Mouse (Mus musculus): ENCODE results near the gene Sall1. TPM values are rescaled to one million over a fixed set of nuclear protein-coding genes. Genes with fewer than 3 reads are reported as not detected.

Sall1 gene
- polyA plus RNA-seq, 1 experiment from 2014 or later = 0.08 TPM

DNA sequence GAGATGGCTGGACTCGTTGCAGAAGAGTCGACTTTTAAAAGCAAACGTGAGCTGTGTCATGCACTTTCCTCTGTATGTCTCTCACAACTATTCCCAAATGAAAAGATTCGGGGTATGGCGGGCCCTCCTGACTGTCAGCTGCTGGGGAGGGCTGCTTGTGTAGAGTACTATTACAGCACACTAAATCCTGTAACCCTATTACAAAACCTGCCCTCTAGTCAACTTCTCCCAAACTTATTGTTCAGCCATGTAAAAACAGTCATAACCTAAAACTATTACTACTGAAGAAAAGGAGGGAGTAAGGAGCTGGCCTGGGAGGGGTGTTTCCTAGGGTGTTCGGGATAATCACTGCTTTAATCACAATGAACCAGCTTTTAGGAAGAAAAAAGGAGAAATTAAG is 4.1 kb downstream of the Sall1 start:
- no peaks in the 10 kb centered on the region for H3K9me3 ChIP-seq (ENCODE audit: low read depth, low read length)
- H3K4me3 ChIP-seq (ENCODE audit: low read depth, low read length) = no peak overlapping the region
- WGBS = 28% methylated on average over 6 of the region's 6 CpGs
- no peak for TF ChIP-seq CTCF (IDR thresholded peaks at IDR 0.05; ENCODE audit: low read depth)
- no peak overlapping the region for H3K27ac ChIP-seq (ENCODE audit: low read depth)
- H3K36me3 ChIP-seq (ENCODE audit: insufficient read depth) = no peaks in the 10 kb centered on the region
- peaks cover 2% of the 10 kb centered on the region; the same call in 1 of the 2 replicates for H3K4me1 ChIP-seq (ENCODE audit: insufficient read depth)
- DNase-seq (no peak), ATAC-seq (ENCODE audit: insufficient read depth) (no peak)
- no peak overlapping the region for H3K9ac ChIP-seq
- H3K27me3 ChIP-seq (ENCODE audit: insufficient read depth, low read length) = peaks cover 91% of the 10 kb centered on the region
- H3K4me2 ChIP-seq = no peak overlapping the region

DNA sequence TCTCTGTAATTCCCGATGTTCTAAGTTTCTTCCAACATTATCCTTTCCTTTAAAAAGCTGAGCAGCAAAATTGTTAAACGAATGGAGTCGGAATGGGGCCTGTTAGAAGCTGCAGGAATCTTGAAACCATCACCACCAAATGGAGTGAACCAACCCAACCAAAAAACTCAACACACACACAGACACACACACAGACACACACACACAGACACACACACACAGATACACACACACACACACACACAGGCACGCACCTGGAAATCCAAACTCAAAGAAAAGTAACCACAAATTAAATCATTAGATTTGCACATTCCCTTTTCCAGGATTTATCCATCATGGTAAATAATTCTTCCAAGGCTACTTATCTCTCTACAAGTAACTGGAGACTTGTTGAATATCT is 5.0 kb downstream of the Sall1 start:
- H3K36me3 ChIP-seq (ENCODE audit: insufficient read depth) = no peaks in the 10 kb centered on the region
- 48% methylated on average over 4 of the region's 4 CpGs for WGBS
- H3K4me2 ChIP-seq = no peak overlapping the region
- ATAC-seq (ENCODE audit: insufficient read depth) (no peak), DNase-seq (no peak)
- no peak overlapping the region for H3K9ac ChIP-seq
- no peak for TF ChIP-seq CTCF (IDR thresholded peaks at IDR 0.05; ENCODE audit: low read depth)
- peaks cover 91% of the 10 kb centered on the region for H3K27me3 ChIP-seq (ENCODE audit: insufficient read depth, low read length)
- H3K4me1 ChIP-seq (ENCODE audit: insufficient read depth) = peaks cover 2% of the 10 kb centered on the region; the same call in 1 of the 2 replicates
- no peak overlapping the region for H3K4me3 ChIP-seq (ENCODE audit: low read depth, low read length)
- no peak overlapping the region for H3K27ac ChIP-seq (ENCODE audit: low read depth)
- H3K9me3 ChIP-seq (ENCODE audit: low read depth, low read length) = no peaks in the 10 kb centered on the region

DNA sequence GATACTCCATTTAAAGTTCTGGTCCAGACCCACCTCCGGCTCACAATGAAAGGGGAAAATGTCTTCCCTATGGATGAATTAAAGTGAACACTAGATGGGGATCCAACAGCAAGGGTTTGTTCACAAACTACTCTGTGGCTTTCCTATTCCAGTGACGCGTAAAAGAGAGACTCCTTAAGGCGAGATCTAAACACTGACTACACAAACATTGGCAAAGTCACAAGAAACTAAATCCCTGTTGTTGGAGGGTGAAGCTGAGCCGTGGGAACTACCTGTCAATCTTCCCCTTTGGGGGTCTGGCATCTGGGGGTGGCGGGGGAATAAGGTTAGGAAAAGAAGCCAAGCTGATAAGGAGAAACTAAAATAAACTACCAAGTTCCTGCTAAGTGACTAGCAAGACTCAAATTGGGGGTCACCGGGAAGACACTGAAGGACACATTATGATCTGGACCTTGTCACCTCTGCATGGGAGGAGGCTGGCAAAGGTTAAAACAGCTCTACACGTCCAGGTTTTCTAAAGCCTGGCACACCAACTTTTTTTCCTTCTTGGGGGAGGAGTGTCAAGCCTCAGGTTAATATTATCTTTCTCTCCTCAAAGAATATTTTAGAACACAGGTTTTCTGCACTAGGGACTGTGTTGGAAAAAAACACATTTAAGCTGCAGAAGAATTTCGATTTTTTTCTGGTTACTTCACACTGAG is 6.3 kb downstream of the Sall1 start:
- H3K9me3 ChIP-seq (ENCODE audit: low read depth, low read length) = no peaks in the 10 kb centered on the region
- no peaks in the 10 kb centered on the region for H3K4me1 ChIP-seq (ENCODE audit: insufficient read depth)
- no peak for TF ChIP-seq CTCF (IDR thresholded peaks at IDR 0.05; ENCODE audit: low read depth)
- H3K27ac ChIP-seq (ENCODE audit: low read depth) = no peak overlapping the region
- WGBS = 6% methylated on average over 9 of the region's 9 CpGs
- H3K4me2 ChIP-seq = no peak overlapping the region
- ATAC-seq (ENCODE audit: insufficient read depth) = no peak
- DNase-seq = peak; percentile 51
- H3K27me3 ChIP-seq (ENCODE audit: insufficient read depth, low read length) = peaks cover 89% of the 10 kb centered on the region
- no peak overlapping the region for H3K9ac ChIP-seq
- no peak overlapping the region for H3K4me3 ChIP-seq (ENCODE audit: low read depth, low read length)
- no peaks in the 10 kb centered on the region for H3K36me3 ChIP-seq (ENCODE audit: insufficient read depth)

DNA sequence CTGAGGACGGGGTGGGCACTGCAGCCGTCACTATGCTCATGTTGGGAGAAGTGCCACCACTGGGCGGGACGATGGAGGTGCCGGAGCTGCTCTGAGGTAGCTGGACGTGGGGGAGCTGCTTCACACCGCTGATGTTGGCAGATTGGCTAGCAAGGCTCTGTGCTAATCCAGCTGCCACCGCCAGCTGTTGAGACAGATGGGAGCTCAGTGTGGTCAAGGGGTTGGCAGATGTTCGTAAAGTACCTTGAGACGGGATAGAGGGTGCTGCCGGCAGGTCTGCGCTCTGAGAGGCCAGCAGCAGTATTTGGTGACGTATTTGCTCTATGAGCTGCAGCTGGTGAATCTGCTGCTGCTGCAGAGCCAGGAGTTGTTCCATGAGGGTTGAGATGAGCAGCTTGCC is 11.6 kb downstream of the Sall1 start:
- Histone ChIP-seq H3K9ac (no peak overlapping the region), H3K4me2 (no peak overlapping the region), H3K4me1 (ENCODE audit: insufficient read depth) (no peaks in the 10 kb centered on the region), H3K9me3 (ENCODE audit: low read depth, low read length) (no peaks in the 10 kb centered on the region), H3K27me3 (ENCODE audit: insufficient read depth, low read length) (peaks cover 62% of the 10 kb centered on the region), H3K27ac (ENCODE audit: low read depth) (no peak overlapping the region), H3K36me3 (ENCODE audit: insufficient read depth) (no peaks in the 10 kb centered on the region), H3K4me3 (ENCODE audit: low read depth, low read length) (no peak overlapping the region)
- DNase-seq (no peak), ATAC-seq (ENCODE audit: insufficient read depth) (no peak)
- 79% methylated on average over 13 of the region's 13 CpGs for WGBS
- TF ChIP-seq CTCF (IDR thresholded peaks at IDR 0.05; ENCODE audit: low read depth) = no peak

DNA sequence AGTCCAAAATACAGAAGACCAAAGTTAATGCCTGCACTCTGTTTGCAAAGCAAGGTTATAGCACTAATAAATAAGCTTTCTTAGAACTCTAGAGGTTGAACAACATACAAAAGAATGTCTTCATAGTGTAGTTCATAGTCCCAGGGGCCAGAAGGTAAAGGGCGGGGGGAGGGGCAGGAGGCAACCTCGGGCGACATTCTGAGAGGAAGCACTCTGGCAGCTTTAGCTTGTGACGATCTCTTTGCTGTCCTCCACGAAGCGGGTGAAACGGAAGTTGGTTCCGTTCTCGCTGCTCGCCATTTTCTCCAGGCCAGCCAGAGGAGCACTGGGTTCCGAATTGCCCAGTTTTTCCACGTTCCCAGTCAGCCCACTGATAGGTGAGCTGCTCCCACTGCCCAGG is 15.8 kb downstream of the Sall1 start:
- Histone ChIP-seq H3K27ac (ENCODE audit: low read depth) (no peak overlapping the region), H3K9ac (no peak overlapping the region), H3K27me3 (ENCODE audit: insufficient read depth, low read length) (peaks cover 62% of the 10 kb centered on the region), H3K4me2 (no peak overlapping the region), H3K36me3 (ENCODE audit: insufficient read depth) (no peaks in the 10 kb centered on the region), H3K9me3 (ENCODE audit: low read depth, low read length) (no peaks in the 10 kb centered on the region), H3K4me3 (ENCODE audit: low read depth, low read length) (no peak overlapping the region), H3K4me1 (ENCODE audit: insufficient read depth) (no peaks in the 10 kb centered on the region)
- DNase-seq (no peak), ATAC-seq (ENCODE audit: insufficient read depth) (no peak)
- 62% methylated on average over 12 of the region's 12 CpGs for WGBS
- TF ChIP-seq CTCF (IDR thresholded peaks at IDR 0.05; ENCODE audit: low read depth) = no peak

DNA sequence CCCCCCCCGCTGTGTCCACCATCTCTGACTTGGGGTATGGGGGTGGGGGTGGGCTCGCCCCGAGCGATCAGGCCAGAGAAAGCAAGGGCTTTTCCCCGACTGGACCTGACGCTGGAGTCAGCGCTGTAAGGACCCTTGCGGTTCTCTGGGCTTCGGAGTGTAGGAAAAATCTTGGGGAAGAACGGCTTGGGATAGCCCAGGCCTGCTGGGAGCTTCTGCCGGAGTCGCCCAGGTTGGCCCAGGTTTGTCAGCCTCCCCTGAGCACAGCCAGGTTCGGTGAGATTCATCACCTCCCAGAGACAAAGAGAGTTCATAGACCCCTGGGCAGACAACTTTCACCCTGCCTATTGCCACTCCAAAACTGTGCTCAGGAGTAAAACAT is 17.8 kb downstream of the Sall1 start:
- 12% methylated on average over 12 of the region's 13 CpGs for WGBS
- no peak overlapping the region for H3K27ac ChIP-seq (ENCODE audit: low read depth)
- H3K4me3 ChIP-seq (ENCODE audit: low read depth, low read length) = peak overlapping the region; percentile 28
- no peaks in the 10 kb centered on the region for H3K4me1 ChIP-seq (ENCODE audit: insufficient read depth)
- TF ChIP-seq CTCF (IDR thresholded peaks at IDR 0.05; ENCODE audit: low read depth) = no peak
- H3K4me2 ChIP-seq = peak overlapping the region; percentile 55
- peak; percentile 31; the same call in 1 of the 2 replicates for ATAC-seq (ENCODE audit: insufficient read depth)
- no peak overlapping the region for H3K9ac ChIP-seq
- no peak for DNase-seq
- H3K9me3 ChIP-seq (ENCODE audit: low read depth, low read length) = no peaks in the 10 kb centered on the region
- H3K36me3 ChIP-seq (ENCODE audit: insufficient read depth) = no peaks in the 10 kb centered on the region
- H3K27me3 ChIP-seq (ENCODE audit: insufficient read depth, low read length) = peaks cover 57% of the 10 kb centered on the region

DNA sequence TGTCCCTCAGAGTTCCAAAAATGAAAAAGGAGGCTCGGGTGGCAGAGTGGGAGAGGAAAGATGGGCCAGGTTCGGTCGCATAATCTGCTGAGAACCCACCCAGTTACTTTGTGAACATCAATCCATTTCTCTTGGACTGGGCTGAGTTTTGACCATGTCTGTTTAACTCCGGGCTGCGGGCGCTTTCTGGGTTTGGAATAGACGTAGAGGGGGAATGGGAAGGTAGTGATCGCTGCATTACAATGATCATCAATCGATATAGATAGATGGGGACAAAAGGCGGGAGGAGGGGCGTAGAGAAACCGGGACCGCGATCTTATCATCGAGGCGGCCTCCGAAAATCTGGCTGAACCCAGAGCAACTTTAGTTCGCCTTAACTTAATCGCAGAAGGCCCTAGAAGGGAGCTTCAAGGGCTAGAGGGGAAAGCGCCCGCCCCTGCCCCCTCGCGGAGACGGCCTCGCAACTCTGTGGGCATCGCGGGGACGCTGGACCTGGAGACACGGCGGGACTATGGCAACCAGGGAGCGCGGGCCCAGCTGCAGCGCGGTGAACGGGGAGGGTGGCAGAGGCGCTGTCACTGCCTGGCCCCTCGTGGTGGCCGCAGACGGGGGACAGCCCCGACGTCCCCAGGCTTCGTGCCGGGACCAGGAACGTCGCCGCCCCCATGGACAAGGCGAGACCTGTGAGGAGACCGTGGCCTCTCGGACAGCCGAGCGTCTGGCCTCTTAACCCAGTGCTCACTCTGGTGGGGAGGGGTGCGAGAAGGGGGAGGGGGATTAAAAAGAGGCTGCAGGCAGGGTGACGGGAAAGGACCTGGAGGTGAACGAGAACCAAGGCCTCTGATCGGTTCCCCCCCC is 18.5 kb downstream of the Sall1 start:
- peak; percentile 69 for ATAC-seq (ENCODE audit: insufficient read depth)
- 4% methylated on average over 55 of the region's 55 CpGs for WGBS
- Histone ChIP-seq H3K27me3 (ENCODE audit: insufficient read depth, low read length) (peaks cover 57% of the 10 kb centered on the region), H3K4me1 (ENCODE audit: insufficient read depth) (no peaks in the 10 kb centered on the region), H3K36me3 (ENCODE audit: insufficient read depth) (no peaks in the 10 kb centered on the region), H3K9me3 (ENCODE audit: low read depth, low read length) (no peaks in the 10 kb centered on the region), H3K9ac (no peak overlapping the region), H3K4me3 (ENCODE audit: low read depth, low read length) (peak overlapping the region; percentile 28), H3K27ac (ENCODE audit: low read depth) (no peak overlapping the region), H3K4me2 (peak overlapping the region; percentile 55)
- TF ChIP-seq CTCF (IDR thresholded peaks at IDR 0.05; ENCODE audit: low read depth) = peak; percentile 34; the same call in 1 of the 2 replicates
- peak; percentile 48 for DNase-seq
